Mouse (Mus musculus): Measurements from ENCODE around the gene Mpl.
A peak's percentile ranks its signal among the peaks of the same experiment; 100 is the strongest.

Gene Mpl

DNA sequence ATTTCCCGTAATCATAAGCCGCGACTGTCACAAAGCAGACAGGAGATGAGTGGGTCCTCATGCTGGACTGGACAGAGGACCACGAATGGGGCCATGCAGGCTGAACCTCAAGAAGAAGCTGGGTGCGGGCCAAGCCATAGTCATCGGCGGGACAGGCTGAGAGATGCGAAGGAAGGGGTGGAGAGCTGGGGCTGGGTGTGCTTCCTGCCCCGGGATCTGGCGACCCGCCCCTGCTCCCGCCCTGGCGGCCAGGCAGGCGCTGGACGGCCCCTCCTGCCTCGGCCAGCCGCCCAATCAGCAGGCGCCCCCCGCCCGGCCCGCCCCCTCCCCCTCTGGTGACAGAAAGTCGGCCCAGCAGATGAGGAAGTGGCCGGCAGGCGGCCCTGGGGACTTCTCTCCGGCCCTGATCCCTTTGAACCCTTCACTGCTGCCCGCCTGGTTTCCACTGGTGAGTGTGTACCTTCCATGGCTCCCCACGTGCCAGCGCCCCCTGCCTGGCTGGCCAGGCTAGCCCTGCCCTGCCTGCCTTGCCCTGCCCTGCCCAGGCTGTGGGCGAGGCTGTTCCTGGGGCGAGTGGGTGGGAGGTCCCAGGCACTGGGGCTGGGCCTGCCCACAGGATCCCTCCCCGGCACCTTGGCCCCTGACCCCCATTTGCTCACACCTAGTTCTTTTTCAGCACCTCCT is 29.4 kb downstream of the Mpl start, which contains the start of gene Elovl1:
Gene Elovl1, plus strand, starts transcription at position 326 of the 684 bp plus-strand sequence.
- peak; percentile 56 to 66 for DNase-seq (ENCODE audit: low spot score in 2 of 2)

DNA sequence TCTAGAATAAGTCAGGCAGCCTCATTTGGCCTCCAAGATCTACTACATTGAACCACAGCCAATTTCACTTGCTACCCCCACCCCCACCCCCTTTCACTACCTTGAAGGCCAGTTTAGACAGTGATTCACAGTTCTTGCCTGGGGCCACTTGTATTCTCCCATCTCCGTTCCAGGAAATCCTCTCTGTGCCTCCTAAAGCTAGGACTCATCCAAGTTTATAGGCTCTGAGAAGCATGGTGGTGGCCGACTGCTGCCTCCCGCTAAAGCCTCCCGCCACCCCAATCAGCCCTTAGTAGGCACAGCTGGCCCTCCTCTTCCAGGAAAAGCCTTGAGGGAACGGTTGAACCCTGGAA is 29.9 kb downstream of the Mpl start:
- DNase-seq (ENCODE audit: low spot score in 2 of 2) = no peak

DNA sequence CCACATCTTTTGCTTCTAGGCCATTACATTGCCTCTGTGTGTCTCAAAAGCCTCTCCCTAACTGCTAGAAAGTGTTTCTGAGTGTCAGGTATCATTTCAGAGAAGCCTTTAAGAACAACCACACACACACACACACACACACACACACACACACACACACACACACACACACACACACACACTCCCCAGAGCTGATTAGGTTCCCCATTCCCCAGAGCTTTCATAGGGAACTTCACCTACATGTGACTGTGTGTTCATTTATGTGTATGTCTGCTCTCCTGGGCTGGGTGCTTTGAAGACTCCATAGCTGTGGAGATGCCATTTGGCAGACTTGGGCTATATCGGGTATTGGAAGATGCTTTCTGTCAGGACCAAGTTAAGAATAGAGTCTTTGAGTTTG is 31.9 kb downstream of the Mpl start:
- DNase-seq (ENCODE audit: low spot score in 2 of 2) = no peak

DNA sequence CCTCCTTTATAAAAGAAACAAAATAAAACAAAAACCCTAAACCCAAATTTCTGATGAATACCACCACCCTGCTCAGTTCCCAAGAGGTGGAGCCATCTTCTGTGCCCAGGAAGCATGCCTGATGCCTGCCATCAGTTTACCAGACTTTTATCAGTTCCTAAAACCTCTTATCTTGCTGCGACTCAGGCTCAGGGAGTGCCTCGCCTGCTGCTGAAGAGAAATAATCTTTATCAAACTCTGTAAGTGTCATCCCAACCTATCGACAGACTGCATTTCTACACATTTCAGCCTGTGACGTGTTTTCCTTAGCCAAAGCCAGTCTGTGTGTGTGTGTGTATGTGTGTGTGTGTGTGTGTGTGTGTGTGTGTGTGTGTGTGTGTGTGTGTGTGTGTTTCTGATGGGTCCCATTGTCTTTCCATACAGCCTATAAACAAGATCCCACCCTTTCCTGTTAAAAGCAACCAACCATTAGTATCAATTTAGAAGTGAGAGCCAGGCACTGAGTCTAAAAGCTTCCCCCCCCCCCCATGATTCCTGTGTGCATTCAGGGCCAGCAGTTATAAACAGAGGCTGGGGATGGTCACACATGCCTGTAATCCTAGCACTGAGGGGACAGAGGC is 32.7 kb downstream of the Mpl start:
- no peak for DNase-seq (ENCODE audit: low spot score in 2 of 2)

DNA sequence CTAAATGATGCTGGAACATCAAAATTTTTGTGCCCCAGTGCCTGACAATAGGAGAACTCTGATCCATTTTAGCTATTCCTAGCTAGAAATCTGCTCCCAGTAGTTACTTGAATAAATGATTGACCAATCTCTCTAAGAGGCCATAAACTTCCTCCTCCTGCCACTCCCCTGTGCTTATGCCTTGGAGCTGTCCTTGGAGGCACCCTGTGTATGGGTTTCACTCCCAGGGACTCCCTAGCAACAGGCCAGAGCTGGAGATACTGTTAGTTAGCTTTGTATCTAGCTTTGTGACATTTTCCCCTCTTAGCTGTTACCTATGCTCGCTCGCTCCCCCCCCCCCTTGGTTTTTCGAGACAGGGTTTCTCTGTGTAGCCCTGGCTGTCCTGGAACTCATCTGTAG is 35.9 kb downstream of the Mpl start:
- DNase-seq (ENCODE audit: low spot score in 2 of 2) = no peak

DNA sequence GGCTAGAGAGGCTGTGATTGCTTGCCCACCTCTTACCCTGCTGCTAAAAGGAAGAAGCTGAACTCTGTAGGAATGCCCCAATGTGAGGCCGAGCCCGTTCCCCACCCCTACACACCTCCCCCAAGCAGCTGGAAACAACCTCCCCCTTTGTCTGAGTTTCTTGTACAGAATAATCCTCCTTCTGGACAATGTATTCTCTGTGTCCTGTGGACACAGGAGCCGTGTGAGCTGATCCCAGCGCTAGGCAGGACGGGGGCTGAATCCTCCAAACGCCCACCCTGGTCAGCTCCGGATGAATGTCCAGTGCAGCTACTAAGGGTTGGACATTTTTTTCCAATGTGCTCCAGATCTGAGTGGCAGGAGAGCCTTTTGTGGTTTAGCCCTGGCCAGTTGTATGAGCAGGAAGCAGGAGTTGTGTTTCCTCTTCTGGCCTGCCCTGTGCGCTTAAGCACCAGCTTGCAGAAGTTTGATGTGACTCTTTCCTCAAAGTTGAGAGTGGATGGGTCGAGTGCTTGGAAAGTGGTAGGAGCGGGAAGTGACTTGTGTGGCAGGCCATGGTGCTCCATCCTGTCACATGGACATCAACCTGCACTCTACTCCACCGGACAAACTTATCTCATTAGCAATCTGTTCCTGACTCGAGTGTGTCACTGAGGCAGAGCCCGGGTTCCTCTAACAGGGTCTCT is 40.1 kb downstream of the Mpl start:
- no peak for DNase-seq (ENCODE audit: low spot score in 2 of 2)

DNA sequence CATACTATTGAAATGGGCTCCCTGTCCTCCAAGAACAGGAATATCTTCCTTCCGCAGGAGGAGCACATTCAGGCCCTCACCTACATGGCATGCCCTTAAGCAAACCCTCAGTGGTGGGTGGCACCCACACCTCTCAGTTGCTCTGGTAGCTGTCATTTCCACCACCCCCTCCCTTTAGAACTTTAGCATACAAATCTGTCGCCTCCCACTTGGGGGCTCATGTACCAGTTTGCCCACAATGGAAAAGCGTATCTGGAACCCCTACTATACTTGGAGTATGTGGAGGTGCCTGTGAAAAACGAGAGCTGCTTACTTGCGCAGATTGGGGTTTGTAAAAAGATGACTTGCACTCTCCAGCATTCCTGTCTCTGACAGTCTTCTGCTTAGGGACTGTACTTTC is 41.0 kb downstream of the Mpl start:
- peak; percentile 20 to 29 for DNase-seq (ENCODE audit: low spot score in 2 of 2)

DNA sequence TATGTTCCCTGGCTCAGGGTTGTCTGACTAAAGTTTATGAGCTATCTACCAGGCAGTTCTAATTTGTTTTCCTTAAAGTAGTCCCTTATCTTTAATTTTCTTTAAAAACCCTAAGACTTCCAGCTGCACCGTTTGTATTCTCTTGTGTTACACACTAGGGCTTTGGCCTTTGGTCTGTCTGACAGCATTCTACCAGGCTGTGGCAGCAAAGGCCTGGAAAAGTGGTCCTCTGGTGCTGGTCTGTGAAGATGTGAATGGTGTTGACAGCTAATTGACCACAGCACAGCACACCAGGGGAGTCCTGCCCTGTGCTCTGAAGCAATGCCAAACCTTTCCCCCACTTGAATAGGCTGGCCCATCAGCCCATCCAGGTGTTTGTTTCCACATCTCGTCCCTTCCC is 41.5 kb downstream of the Mpl start:
- DNase-seq (ENCODE audit: low spot score in 2 of 2) = no peak

DNA sequence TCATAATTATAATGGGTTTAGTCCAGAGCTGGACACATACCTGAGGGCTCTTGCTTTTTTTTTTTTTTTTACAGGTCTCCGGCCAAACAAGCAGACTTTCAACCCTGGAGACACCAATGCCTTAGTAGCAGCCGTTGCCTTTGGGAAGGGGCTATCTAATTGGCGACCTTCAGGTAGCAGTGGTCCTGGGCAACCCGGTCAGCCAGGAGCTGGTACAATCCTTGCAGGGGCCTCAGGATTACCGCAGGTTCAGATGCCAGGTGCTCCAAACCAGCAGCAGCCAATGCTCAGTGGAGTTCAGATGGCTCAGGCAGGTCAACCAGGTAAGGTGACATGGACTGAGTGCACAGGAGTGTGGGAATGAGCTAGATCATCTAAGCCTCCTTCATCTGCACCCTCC is 43.8 kb downstream of the Mpl start:
- DNase-seq (ENCODE audit: low spot score in 2 of 2) = no peak

DNA sequence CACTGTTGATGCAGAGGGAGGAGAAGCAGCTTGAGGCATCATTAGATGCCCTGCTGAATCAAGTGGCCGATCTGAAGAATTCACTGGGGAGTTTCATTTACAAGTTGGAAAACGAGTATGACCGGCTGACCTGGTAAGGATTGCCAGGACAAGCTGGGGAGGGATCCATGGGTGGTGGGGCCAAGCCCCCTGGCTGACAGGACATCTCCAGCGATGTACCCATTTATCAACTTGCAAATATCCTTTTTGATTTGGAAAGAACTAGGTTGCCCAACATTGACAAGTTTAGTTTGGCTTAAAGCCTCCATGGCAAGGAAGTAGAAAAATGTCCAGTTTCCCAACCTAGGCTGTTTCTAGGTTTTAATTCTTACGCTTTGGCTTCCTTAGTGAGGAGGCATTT is 46.4 kb downstream of the Mpl start:
- no peak for DNase-seq (ENCODE audit: low spot score in 2 of 2)

DNA sequence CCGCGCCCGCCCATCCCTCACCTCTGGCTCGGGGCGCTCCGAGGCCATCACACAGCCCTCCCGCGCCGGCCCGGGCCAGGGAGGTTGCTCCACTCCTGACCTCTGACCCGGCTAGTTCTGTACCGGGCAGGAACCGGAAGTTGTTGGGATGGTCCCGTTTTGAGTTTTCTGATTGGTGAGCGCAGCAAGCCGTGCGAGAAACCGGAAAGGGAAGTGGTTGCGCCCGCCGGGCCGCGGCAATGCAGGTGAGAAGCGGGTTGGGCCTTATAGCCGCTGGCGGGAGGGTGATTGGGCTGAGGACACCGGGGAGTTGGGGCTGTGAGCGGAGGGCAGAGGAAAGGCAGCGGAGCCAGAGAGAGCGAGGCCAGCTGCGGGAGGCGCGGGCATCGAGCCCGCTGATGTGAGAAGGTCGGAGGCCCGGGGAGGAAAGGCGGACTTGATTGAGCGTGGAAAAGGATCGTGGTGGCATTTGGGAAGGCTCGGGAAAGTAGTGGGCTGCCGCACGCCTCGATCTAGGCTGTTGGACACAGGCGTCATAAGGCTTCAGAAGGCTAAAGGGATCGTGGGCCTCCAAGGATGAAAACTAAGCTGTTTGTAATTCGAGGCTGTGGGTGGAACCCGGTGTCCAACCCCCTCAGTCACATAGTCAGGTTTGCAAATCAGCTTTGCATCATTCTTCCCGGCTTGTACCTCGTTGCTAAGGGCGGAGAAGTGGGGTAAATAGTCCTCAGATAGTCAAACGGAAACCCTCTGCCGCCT is 48.0 kb downstream of the Mpl start, which contains the start of the genes Szt2 and Med8:
Gene Szt2, minus strand, starts transcription at position 132 of the 759 bp plus-strand sequence.
Gene Med8, plus strand, starts transcription at position 196 of the 759 bp plus-strand sequence.
- DNase-seq (ENCODE audit: low spot score in 2 of 2) = peak; percentile 89 to 93

DNA sequence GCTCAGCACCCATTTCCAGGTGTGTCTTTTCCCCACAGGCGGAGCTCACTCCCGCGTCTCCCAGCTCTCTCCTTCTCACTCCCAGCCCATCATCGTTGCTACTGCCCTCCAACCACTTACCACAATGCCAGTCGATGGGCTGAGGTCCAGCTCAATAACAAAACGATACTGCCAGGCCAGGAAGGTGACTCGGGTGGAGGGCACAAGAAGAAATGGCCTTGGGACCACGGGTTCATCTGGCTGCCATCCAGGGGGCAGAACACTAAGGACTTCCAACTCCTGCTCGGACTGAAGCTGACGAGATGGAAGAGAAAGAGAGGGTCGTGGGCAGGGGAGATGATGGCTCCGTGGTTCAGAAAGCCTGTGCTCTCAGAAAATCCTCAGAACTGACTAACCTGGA is 54.6 kb downstream of the Mpl start:
- DNase-seq (ENCODE audit: low spot score in 2 of 2) = no peak

DNA sequence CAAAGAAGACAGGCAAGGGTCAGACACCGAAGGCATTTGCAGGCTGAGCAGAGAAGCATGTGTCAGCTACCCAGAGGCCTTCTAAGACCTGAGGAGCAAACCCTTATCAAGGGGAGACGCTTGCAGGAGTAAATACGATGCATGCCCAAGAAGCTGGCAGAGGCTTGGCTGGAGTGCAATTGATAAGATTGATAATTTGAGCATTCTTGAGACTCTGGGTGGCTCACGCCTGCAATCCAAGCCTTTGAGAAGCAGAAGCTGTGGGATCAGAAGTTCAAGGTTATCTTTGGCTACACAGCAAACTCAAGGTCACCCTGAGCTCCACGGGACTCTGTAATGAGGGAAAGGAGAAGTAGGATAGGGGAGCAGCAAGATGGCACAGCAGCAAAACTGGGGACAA is 55.4 kb downstream of the Mpl start:
- no peak for DNase-seq (ENCODE audit: low spot score in 2 of 2)

DNA sequence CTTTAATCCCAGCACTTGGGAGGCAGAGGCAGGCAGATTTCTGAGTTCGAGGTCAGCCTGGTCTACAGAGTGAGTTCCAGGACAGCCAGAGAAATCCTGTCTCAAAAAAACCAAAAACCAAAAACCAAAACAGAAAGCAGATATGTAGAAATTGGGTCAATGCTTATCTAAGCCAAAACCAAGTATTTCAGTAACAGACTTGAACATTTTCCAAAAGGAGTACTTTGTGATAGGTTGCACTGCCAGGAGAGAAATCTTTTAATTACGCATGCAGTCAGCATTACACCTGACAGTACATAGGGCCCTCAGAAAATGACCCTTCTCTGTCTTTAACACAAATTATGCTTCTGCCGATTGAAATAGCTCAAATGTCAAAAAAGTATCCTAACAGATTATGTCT is 55.9 kb downstream of the Mpl start:
- DNase-seq (ENCODE audit: low spot score in 2 of 2) = no peak

DNA sequence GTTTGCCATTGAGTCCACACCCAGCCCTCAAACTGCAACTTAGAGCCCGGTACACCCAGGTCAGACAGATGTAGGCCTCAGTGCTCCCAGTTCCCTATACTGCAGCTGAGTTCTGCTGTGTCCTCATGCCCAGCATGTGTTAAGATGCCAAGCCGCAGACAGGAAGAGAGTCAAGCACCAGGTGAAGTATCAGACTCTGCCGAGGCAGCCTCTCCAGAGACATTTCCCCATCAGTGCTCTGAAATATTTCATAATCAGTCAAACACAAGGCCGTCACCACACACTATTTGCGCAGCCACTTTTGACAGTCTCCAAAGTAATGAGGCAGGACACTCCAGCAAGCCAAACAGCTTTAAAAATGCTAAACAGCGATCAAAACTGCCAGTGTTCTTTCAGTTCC is 58.9 kb downstream of the Mpl start:
- DNase-seq (ENCODE audit: low spot score in 2 of 2) = no peak

DNA sequence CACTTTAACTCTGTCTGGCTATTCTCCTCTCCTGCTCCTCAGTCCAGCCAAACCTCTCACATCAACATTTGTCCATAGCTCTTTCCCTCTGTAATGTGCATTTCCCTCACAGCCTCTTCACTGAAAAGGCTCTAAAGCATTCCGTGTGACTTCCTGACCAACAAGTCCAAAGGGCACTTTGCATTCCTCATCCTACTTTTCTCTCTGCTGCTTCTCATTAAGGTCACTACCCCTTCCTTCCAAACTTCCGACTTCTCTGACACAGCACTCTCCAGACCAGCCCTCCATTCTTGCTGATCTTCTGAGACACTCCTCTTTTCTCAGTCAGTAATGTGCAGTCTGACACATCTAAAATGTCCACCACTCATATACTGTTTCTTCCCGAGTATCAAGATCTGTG is 60.9 kb downstream of the Mpl start:
- DNase-seq (ENCODE audit: low spot score in 2 of 2) = no peak

DNA sequence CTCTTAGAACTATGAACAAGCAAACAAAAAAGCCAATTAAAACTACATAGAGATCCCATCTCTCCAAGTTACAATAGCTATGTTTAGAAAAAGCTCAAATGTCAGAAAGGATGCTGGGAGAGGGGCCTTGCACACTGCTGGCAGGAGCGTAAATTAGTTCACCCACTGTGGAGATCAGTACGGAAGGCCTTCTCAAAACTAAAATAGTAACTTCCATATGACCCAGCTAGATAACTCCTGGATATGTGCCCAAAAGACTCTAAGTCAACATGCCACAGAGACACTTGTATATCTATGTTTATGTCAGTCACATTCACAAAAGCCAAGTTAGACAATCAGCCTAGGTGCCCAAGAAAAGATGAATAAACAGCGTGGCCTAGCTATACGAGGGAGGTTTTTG is 62.0 kb downstream of the Mpl start:
- DNase-seq (ENCODE audit: low spot score in 2 of 2) = no peak

DNA sequence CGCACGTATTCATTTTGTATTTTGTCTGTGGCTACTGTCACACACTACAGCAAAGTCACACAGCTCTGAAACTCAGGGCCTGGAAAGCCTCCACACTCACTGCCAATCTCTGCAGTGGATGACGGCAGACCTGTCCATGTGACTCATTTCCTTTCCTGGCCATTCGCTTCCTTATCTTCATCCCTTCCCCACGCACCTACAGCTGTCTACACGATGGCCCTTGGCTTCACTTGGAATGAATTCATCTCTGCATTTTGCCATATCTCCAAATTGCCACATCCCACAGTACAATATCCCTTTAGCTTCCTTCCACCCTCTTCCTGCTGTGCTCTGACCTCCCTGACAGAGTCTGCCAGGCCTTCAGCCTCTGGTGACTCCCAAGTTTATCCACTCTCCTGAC is 62.8 kb downstream of the Mpl start:
- no peak for DNase-seq (ENCODE audit: low spot score in 2 of 2)

All from frontal cortex, postnatal 36 days (tissue).